Mouse (Mus musculus): ENCODE data around the gene Muc3.
"Not testable (repeated sequence)": the region's sequence is repeated elsewhere in the genome, so short reads cannot be mapped to it uniquely, and the experiment has no call there.

Muc3 gene

GRCm38 (mm10) chr5:137121280-137121679, 27.8 kb downstream of the Muc3 start:
- no peak for DNase-seq

GRCm38 (mm10) chr5:137118878-137119277, 30.2 kb downstream of the Muc3 start:
- DNase-seq: no peak

- DNase-seq: not testable (repeated sequence)
These were observed 31.1 kb downstream of the Muc3 start for GRCm38 (mm10) chr5:137117994-137118393.

GRCm38 (mm10) chr5:137116987-137117386, 32.1 kb downstream of the Muc3 start:
- no peak for DNase-seq

- DNase-seq: no peak
These were observed 33.0 kb downstream of the Muc3 start, which contains the start of gene Trim56 for GRCm38 (mm10) chr5:137115866-137116847. Trim56 (minus strand) TSS chr5:137116209.

GRCm38 (mm10) chr5:137114891-137115561, 34.1 kb downstream of the Muc3 start:
- no peak for DNase-seq

GRCm38 (mm10) chr5:137111542-137112408, 37.3 kb downstream of the Muc3 start:
- DNase-seq: no peak

- DNase-seq: no peak
These were observed 38.3 kb downstream of the Muc3 start for GRCm38 (mm10) chr5:137110863-137111262.

- DNase-seq: no peak
These were observed 39.1 kb downstream of the Muc3 start for GRCm38 (mm10) chr5:137109941-137110593.

- no peak for DNase-seq
These were observed 41.0 kb downstream of the Muc3 start for GRCm38 (mm10) chr5:137108111-137108510.

- DNase-seq: no peak
These were observed 41.5 kb downstream of the Muc3 start for GRCm38 (mm10) chr5:137107670-137108069.

GRCm38 (mm10) chr5:137107024-137107423, 42.1 kb downstream of the Muc3 start:
- peak; percentile 84 for DNase-seq

- no peak for DNase-seq
These were observed 42.7 kb downstream of the Muc3 start for GRCm38 (mm10) chr5:137106434-137106833.

- DNase-seq: no peak
These were observed 45.2 kb downstream of the Muc3 start for GRCm38 (mm10) chr5:137103969-137104368.

GRCm38 (mm10) chr5:137102575-137103522, 46.3 kb downstream of the Muc3 start:
- DNase-seq: peak; percentile 88

GRCm38 (mm10) chr5:137102078-137102477, 47.0 kb downstream of the Muc3 start:
- DNase-seq: no peak

- DNase-seq: no peak
These were observed 48.5 kb downstream of the Muc3 start for GRCm38 (mm10) chr5:137100660-137101059.

GRCm38 (mm10) chr5:137098418-137098817, 50.7 kb downstream of the Muc3 start:
- no peak for DNase-seq

GRCm38 (mm10) chr5:137096037-137096436, 53.1 kb downstream of the Muc3 start:
- DNase-seq: peak; percentile 64

GRCm38 (mm10) chr5:137095135-137095534, 54.0 kb downstream of the Muc3 start:
- no peak for DNase-seq

- DNase-seq: no peak
These were observed 55.4 kb downstream of the Muc3 start for GRCm38 (mm10) chr5:137093720-137094119.
